Mouse (Mus musculus): ENCODE measurements around the gene Mkrn2os.

The Mkrn2os gene

GRCm38 (mm10) chr6:115582328-115583115 lies 9.9 kb downstream of the Mkrn2os start:
- DNase-seq (ENCODE audit: inconsistent ontology term) = no peak

- no peak for DNase-seq (ENCODE audit: inconsistent ontology term)
Measured at GRCm38 (mm10) chr6:115580810-115581209, 11.6 kb downstream of the Mkrn2os start.

- DNase-seq (ENCODE audit: inconsistent ontology term) = no peak
Measured at GRCm38 (mm10) chr6:115577941-115578340, 14.4 kb downstream of the Mkrn2os start.

- no peak for DNase-seq (ENCODE audit: inconsistent ontology term)
Measured at GRCm38 (mm10) chr6:115577407-115577806, 15.0 kb downstream of the Mkrn2os start.

DNA sequence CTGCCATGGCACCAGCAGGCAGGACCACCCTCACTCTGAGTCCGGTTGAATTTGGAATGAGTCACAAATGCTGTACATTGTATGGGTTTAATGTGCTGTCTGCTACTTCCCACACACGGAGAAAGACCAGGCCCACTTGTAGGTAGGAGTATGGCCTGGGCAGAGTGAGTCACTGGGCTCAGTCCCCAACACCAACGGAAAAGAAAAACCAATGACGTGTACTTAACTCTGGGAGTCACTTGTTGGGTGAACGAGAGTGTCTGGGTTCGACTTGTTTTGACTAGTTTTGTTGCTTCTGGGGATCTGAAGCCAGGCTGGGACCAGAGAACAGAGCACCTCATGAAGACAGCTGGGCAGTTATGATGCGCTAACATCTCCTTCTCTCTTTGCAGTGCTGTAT lies 18.2 kb downstream of the Mkrn2os start:
- DNase-seq (ENCODE audit: inconsistent ontology term) = no peak

DNA sequence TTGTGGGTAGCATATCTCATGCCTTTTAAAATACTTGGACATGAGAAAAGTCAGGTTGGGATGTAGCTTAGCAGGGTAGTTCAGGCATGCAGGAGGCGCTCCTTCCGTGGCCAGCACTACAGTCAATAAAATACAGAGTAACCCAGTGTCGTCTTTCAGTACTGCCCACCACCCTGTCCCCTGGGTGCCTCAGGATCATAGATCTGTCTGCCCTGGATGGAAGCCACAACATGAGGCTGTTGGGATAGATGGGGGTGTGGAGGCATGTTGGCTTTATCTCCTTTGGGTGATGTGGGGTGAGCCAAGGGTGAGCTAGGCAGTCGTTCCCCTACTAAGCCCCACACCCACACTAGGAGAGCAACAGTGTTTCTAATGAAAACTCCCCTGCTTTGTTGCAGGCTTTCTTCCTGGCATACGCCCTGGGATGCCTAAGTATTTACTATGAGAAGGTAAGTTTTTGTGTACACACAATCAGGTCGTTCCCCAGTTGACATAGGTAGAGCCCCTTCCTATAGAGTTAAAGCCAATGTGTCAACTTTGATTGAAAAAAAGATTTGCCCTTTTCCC lies 26.8 kb downstream of the Mkrn2os start:
- DNase-seq (ENCODE audit: inconsistent ontology term) = no peak

- DNase-seq (ENCODE audit: inconsistent ontology term) = peak; percentile 24
Measured at GRCm38 (mm10) chr6:115559651-115560632, 32.4 kb downstream of the Mkrn2os start.

DNA sequence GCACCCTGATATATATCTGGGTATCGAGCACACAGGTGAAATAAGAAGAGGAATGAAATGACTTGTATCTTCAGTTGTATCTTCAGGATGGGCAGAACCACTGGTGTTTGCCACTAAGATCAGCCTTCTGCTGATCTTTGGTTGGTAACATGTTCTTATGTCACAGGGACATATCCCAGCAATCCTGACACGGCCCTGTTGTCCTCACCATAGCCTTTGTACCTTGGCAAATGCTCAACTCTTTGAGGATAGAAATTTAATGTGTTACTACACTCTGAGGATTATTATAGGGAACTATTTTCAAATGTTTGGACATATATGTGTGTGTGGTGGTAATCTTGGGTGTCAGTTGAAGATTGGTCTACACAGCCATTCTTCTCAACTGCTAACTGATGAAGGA lies 34.2 kb downstream of the Mkrn2os start:
- DNase-seq (ENCODE audit: inconsistent ontology term) = no peak

DNA sequence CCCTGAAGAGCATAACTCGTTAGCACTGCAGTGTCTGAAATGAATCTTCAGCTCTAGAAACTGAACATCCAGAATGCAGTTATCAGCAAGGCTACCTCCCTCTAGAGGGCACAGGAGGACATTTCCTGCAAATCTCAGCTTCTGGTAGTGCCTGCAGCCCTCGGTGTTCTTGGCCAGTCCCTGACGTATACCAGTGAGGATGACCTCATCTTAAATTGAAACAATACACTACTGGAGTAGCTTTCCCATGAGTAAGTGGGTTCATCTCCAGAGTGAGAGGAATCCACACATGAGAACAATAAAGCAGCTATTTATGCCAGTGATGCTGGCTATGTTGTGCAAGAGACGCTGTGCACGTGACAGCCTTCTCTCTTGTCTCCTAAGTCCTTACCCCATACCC lies 36.9 kb downstream of the Mkrn2os start:
- DNase-seq (ENCODE audit: inconsistent ontology term) = peak; percentile 54

DNA sequence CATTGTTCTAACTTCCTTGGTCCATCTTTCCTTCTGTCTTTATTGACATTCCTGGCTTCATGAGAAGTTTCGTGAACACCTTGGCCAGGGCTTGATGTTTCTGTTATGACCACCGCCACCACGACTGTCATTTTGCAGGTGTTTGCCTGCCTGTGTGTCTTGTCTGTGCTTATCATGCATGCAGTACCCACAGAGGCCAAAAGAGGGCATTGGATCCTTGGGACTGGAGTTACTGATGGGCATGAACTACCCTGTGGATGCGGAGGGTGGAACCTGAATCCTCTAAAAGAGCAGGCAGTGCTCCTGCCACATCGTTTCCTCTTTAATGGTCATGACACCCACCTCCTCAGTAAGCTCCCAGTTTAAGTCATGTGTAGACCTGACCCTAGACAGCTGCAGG lies 46.1 kb downstream of the Mkrn2os start:
- DNase-seq (ENCODE audit: inconsistent ontology term) = no peak

DNA sequence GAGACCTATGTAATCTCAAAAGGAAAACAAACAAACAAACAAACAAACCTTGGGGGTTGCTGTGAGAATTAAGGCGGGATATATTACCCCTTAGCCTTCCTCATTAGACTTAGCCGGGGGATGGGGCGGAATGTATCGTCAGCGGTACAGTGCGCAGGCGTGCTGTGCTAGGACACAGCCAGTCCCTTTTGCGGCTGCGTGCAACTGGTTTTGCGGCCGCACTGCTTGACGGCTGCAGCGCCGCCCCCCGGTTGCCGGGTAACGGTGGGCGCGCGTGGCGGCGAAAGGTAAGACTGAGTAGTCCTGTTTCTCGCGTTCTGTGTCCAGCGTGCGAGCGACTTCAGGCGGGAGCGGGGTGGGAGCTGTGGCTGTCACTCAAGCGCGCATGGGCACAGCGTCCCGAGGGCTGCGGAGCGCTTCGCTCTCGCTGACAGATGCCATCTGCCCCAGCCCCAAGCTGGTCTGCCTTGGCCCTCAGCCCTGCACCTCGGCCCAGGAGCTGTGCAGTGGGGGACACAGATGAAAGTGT lies 47.9 kb downstream of the Mkrn2os start, which contains the start of gene Tsen2:
Tsen2 (plus strand) TSS at position 223 of the 529 bp plus-strand sequence.
- peak; percentile 99 for DNase-seq (ENCODE audit: inconsistent ontology term)

DNA sequence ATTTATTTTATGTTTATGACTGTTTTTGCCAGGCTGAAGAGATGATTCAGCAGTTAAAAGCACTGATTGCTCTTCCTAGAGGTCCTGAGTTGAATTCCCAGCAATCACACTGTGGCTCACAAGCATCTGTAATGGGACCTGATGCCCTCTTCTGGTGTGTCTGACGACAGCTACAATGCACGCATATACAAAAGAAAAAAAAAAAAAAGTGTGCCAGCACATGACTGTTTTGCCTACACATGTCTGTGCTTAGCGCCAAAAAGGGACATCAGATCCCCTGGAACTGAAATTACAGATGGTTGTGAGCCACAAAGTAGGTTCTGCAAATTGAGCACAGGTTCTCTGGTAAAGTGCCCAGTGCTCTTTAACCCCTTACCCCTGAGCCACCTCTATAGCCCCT lies 50.0 kb downstream of the Mkrn2os start:
- no peak for DNase-seq (ENCODE audit: inconsistent ontology term)

DNA sequence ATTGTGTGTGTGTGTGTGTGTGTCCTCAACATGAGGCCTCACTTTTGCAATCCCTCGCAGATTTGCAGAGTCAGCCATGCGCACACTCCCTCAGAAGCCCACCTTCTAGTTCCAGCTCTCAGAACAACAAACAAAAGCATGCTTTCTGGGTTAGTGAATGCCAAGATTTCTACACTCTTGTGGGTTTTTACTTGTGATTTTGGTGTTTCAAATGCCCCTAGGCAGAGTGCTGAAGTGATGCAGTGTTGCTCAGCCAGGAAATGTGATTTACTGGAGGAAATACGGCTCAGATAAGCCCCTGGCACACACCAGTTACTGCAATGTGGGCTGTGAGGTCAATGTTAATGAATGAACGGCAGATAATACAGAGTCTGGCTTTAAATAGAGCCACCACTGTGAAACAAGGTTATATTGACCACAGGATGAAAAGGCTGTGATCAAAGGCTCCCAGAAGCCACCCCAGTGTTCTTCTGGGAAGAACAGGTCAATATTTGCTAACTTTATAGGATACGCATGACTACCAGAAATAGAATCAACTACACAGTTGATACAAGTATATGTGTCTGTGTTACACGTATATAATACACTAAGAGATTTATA lies 50.6 kb downstream of the Mkrn2os start:
- peak; percentile 71 for DNase-seq (ENCODE audit: inconsistent ontology term)

DNA sequence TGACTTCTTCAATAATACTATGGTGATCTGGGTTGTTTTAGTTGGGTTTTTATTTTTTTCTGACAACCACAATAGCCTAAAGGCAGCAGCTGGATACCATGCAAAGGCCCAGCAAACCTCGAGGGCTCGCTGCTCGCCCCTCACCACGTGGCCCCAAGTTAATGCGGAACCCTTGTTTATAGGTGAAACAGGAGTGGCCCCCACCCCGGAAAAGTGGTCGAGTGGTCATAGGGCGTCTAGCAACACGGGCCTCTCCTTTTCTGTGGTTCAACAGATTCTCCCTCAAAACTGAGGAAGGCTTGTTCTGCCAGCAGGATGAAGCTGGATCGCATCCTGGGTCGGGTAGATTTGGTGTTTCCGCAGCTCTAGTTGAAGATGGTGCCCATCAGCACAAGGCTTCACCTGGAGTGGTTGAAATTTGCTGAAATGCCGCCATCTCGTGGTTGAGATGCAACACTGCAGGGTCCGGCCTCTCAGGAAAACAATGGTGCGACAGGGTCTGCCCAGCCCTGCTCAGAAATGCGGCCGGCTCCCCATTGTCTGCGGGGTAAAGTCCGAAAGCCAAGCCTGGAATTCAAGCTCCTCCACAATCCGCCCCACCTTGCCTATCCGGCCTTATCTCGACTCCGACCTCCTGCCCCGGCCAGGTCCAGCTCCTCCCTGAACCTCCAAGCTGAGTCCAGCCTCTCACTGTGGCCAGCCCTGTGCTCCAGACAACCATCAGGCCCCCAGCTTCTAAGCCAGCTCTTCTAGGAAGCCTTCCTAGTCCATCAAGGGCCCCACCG lies 53.5 kb downstream of the Mkrn2os start:
- peak; percentile 71 for DNase-seq (ENCODE audit: inconsistent ontology term)

- DNase-seq (ENCODE audit: inconsistent ontology term) = no peak
Measured at GRCm38 (mm10) chr6:115536169-115536568, 56.2 kb downstream of the Mkrn2os start.

GRCm38 (mm10) chr6:115534617-115535016 lies 57.8 kb downstream of the Mkrn2os start:
- DNase-seq (ENCODE audit: inconsistent ontology term) = peak; percentile 50
